Mouse (Mus musculus) c-Kit-positive CD71-negative TER-119-negative erythroid progenitor cells, embryonic 14.5 days (primary cell): ENCODE data around the gene Klhl2.

ENCODE experiments used
- DNase-seq: peaks from one replicate; pipeline ENCODE4 v3.0.0-alpha.2; 2013; ENCODE audit warnings: low read depth

The Klhl2 gene

DNA sequence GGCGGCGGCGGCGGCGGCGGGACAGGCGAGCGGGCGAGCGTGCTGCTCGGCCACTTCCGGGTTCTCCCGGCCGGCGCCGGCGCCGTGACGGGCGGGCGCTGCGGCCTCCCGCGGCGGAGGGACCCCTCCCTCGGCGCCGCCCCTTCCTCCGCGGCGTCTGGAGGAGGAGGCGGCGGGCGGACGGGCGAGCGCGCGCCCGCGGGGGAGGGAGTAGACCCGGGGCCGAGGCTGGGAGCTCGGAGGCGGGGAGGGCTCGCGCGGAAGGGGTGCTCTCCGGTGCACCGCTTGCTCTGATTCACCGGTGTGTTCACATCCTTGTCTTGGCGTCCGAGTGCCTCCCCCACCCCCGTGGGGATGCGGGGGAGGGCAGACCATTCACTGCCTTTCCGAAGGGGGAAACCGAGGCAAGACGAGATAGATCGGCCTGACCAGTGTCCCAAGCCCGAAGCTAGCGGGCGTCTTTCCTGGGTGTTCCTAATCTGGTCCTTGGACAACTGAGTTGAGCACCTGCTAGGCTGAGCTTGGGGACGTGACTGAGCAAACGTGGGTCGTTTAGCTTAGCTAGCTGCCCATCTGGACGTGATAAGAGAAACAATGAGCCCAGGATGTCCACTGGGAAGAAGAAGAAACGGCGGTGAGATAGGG is at the start of gene Klhl2:
Gene Klhl2 (minus strand): TSS at position 121 of the 645 bp plus-strand sequence.
- DNase-seq: peak; percentile 48

DNA sequence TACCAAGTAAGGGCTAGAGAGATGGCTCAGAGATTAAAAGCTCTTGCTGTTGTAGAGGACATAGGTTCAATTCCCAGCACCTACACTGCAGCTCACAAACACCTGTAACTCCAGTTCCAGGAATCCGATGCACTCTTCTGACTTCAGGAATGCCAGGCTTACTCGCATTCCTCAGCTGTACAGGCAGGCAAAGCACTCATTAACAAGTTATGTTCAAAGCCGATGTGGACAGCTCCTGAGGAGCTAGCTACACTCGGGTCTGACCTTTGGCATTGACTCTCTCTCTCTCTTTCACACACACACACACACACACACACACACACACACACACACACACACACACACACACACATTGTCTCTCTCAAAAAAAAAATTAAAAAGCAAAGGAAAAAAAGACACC is 48.9 kb upstream of the Klhl2 start:
- DNase-seq: no peak

DNA sequence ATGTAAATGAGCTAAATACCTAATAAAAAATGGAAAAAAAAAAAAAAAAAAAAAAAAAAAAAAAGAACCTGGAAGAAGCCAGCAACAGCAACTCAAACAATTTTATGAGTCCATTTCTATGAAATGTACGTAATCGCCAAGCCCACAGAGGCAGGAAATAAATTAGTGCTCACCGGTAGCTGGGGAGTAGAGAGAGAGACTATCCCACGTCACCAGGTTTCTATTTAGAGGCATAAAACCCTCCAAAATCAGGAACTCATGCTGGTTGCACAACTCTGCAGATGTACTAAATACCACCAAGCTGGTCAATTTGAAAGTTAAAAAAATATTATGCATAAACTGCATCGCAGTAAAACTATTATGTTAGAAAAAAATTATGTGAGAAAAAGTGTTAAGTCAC is 46.9 kb upstream of the Klhl2 start:
- no peak for DNase-seq

DNA sequence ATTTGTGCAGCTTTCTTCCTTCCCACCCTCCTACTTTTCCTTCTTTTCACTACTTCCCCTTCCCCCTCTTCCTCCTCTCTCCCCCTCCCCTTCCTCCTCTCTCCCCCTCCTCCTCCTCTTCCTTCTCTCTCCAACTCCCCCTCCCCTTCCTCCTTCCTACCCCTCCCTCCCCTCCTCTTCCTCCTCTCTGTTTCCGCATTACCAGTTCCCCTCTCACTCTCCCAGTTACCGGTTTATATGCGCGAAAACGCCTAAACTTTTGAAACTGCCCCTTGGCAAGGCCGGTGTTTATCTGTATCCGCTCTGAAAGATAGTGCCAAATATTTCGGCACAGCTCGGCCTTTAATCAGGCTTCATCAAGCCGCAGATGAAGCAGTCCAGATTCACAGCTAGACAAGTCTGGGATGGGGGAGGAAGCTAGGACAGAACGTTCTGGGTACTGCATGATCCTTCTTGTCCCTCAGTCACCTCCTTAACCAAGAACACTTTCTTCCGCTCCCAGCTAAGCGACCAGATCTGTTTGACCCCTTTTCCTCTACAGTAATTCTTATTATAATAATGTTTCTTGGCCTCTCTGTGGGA is 30.9 kb upstream of the Klhl2 start:
- no peak for DNase-seq

DNA sequence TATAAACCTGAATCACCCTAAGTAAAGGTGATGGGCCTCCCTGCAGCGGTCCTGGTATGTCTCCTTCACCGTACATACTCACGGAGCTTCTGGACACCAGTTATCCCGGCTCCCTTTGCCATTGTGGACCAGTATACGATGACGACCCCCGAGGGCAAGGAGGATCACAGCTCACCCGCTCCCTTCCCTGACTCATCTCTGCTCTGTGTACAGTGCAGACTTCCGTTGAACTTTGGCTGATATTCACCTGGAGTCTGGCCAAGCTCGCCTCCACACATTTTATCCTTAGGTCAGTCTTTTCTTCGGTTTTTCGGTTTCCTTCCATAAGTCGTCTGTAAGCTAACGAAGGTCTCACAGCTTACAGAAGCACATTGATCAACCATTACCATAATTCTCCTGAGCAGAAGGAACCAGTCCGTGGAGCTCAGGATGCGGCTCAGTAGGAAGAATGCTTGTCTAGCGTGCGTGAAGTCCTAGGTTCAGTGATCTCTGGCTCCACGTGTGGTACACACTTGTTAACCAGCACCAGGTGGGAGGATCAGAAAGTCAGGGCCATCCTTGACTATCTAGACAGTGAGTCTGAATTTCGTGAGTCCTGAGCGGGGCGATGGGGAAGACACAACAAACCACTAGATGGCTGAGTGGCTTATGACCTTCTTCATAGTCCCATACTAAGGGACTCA is 28.0 kb upstream of the Klhl2 start:
- DNase-seq: no peak

DNA sequence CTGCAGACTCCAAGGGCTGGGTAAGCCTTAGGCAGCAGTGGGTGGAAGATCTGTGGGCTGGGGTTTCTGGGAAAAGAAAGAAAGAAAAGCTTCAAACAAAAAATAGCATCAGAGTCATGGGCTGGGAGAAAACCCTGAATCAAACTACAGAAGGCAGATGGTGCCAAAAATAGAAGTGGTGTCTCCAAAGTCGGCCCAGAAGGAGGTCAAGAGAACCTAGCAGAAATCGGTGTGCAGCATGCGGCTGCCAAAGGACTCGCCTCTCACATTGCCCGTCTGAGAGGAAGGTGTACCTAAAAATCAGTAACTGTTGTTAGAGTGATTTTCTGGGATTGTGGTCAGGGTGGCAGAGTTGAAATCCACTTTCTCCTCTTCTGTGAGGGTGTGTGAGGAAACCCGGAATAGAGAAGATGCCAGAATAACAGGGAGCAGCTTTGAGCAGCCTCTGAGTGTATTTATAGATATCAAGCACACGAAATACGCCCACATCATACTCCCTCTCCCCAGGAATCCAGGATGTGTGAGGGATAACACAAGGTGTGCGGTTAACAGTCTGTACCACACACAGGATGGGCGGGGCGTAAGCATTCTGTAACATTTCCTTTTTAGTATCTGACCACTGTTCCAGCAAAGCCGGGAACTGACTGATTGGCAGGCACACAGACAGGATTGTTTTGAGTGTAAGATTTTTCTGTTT is 21.8 kb upstream of the Klhl2 start:
- no peak for DNase-seq

DNA sequence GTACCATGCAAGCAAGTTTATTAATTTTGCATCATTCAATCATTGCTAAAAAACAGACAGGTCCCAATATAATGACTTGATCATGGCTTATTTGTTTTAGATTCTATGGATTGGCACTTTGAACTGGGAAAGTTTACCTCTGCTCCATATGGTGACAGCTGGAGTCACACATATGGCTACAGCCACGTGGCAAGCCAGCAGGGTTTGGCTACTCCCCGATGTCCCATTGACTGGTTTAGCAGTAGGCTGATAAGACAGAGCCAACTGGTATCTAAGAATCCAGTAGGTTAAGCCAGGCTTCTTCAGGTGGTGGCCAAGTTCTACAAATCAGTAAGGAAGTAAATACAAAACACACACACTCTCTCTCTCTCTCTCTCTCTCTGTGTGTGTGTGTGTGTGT is 20.4 kb upstream of the Klhl2 start:
- DNase-seq: no peak

DNA sequence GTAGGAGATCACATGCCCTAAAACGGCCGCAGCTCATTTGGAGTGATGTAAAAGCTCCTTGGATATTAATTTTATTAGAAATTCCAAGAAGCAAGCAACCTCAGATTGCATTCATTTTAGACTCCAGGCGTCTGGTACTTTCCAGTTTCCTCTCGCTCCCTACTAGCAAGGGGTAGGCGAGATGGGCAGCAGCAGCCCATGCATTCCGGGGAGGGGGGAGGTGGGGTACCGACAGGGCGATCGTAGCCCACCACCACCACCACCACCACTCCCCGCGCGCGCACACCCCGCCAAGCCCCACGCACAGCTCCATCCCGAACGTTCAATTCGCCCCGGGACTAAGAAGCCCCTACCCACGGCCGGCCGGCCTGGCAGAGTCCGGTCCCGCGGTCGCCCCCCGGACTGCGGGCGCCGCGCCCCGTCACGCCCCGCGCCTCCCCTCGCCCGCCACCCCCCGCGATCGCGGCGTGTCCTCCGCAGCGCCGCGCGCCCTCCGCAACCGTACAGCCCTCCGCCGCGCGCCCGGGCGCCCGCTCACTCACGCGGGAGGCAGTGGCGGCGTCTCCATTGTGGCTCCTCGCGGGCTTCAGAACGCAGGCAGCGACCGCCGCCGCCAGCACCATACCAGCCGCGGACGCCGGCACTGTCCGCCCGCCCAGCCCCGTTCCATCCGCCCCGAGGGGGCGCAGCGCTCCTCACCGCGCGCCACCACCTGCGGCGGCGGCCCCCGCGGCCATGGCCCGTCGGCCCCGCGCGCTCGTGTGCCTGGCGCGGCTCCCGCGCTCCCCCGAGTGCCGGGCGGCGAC is 523 bp downstream of the Klhl2 start:
- no peak for DNase-seq

DNA sequence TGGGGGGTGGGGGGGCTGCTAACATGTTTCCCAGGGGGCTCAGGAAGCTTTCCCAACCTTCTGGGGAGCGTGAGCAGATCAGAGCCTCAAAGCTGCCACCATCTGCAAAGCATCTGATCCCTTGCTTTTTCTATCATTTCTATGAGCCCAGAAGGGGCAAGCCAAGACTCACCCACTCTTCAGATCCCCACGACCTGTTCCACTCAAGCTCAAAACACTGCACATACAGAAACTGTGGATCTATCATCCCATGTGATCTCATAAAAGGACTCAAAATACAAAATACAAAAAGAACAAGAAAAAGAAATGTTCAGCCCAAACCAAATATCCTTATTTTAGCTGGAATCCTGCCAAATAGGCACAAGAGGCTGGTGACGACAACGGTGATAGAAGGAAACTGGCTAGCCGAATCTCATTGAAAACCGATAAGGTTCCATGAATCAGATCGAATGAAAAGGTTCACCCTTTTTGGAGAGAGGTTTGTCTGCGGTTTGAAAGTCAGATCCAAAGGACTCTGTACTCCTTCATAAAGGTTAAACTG is 1.5 kb downstream of the Klhl2 start:
- no peak for DNase-seq

DNA sequence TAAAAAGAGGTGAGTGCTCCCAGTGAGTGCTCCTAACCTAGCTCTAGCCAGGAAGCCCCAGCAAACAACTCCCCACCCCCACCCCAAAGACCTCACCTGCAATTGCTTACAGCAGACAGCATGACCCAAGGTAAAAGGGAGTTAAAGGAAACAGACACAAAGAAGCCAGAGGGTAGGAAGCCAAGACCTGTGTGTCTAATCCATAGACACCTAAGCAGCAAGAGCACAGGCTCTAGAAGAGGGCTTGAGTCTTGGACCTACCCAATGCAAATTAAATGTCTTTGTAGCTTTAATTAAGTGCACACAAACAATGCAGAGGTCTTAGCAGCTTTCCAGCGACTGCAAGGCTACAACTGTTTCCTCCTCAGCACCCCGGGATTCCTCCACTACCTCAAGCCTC is 2.2 kb downstream of the Klhl2 start:
- no peak for DNase-seq

DNA sequence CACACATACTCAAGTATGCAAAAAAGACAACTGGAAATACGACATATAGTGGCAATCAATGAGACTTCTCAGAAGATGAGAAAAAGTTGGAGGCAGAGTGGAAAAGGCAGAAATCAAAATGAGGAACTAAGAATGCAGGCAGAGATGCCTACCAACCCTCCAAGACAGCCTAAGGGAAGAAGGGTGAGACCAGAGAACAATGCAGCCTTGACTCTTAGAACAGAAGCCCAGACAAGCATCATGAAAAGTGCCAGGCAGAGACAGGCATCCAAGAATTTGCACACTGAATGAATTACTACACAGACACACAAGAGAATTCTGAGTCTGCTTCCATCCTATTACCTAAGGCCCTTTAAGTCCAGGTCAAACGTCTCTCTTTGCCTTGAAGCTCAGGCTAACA is 2.6 kb downstream of the Klhl2 start:
- DNase-seq: no peak

DNA sequence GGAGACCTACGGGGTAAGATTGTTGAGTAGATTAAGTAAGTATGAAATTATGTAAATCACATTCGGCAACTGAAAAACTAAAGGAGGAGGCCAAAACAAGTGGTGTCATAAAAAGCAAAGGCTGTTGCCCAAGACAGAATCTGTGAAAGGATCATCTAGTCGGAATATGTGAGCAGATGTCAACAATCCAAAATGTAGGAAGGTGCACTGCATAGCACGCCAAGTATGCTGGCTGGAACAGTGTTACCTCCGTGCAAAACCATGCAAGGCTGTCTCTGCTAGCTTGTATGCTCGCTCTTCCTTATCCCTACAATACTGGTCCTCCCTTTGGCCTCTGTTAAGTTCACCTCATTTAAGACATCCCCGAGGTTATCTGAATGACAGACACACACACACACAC is 4.5 kb downstream of the Klhl2 start:
- DNase-seq: no peak

DNA sequence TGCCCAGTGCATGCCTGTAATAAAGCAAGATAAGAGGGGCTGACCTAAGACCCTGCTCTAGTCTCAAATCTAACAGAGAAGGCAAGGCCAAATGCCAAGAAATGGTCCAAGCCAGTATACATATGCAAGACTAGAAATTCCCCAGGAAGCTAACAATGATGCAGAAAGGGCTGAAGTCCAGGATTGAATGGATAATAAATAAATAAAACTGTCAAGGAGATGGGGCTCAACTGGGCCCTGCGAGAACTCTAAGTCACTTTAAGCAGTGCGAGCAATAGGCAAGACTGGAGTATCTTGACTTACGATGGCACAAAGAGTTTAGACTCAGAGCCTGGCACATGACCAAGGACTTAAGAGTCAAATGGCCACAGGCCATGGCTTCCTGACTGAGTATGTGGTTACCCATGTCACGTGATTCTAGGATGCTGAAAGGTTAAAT is 5.8 kb downstream of the Klhl2 start:
- no peak for DNase-seq

DNA sequence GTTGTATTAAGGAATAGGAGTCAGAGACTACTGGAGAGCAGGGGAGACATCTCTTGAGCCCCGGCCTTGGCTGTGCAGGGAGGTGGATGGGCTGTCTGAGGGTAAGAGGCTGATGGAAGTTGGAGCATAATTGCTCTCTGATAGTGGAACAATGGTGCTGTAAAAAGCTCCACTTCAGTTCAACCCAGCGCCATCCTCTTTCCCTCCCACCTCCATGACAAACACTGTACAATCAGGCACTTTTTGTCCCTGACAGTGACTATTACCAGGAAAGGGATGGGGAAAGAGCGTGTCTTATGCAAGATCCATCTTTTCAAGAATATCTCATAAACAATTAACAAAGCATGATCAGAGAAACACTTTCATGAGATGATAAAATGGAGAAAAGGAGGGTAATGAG is 6.6 kb downstream of the Klhl2 start:
- no peak for DNase-seq

DNA sequence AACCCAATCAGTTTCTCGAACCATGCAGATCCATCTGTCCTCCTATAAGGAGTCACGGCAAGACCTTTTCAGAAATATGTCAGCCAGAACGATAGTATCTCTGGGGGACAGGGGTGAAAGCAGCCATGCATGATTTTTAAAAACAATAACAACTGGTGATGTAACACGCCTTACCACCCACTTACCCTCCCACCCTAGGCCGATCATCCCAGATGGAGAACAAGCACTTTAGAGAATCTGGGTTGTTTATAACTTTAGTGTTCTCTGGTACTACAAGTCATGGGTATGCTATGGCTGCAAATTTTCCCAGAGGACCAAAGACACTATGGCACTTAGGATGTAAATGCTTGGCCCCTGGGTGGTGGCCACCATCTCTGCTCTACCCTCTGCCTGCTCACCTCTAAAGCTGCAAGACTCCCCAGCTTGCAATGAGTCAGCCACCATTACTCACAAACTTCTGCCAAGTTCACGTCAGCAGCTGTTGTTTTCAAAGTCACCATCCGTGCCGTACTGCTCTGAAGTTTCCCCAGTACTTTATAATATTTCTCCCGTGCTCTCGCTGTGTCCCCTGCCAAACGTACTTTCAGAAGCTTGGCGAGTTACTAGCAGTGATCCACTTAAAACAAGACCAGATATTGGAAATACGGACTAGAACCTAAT is 7.9 kb downstream of the Klhl2 start:
- DNase-seq: no peak

DNA sequence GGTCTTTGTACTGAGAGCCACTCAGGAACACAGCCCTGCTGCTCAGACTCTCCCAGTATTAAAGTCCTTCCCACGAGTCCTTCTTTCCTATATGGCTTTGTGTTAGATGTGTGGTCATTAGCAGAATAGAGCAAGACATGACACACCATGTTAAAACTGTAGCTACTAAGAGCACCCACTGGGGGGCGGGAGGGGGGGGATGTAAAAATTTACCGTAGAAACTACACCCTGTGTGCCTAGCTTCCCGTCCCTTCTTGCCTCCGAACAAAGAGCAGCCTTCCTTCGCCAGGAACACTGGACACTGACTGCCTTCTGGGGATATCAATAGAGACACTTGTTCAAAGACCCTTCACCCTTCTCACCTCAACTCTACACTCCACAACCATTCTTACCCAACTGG is 10.2 kb downstream of the Klhl2 start:
- no peak for DNase-seq

DNA sequence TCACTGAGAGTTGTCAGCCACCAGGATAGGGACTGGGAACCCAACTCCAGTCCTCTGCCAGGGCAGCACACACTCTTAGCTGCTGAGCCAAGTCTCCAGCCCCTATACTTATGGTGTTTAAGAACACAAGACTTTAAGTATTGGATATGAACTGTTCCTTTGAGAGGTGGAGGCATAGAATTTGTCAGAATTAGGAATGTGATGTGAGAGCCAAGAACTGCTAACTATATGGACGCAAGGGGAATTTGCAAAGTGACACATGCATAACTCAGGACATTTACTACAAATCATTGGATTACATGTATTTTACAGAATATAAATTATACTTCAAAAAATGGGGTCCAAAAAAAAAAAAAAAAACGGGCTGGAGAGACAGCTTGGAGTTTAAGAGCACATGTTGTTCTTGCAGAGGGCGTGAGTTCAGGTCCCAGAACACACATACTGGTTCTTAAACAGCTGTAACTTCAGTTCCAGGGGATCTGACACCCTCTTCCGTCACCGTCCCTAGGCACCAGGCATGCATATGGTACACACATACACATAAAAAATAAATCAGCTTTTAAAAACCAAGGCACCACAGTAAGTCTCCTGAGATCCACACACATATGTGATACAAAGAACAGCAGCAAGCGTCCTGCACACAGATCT is 14.2 kb downstream of the Klhl2 start:
- DNase-seq: no peak

DNA sequence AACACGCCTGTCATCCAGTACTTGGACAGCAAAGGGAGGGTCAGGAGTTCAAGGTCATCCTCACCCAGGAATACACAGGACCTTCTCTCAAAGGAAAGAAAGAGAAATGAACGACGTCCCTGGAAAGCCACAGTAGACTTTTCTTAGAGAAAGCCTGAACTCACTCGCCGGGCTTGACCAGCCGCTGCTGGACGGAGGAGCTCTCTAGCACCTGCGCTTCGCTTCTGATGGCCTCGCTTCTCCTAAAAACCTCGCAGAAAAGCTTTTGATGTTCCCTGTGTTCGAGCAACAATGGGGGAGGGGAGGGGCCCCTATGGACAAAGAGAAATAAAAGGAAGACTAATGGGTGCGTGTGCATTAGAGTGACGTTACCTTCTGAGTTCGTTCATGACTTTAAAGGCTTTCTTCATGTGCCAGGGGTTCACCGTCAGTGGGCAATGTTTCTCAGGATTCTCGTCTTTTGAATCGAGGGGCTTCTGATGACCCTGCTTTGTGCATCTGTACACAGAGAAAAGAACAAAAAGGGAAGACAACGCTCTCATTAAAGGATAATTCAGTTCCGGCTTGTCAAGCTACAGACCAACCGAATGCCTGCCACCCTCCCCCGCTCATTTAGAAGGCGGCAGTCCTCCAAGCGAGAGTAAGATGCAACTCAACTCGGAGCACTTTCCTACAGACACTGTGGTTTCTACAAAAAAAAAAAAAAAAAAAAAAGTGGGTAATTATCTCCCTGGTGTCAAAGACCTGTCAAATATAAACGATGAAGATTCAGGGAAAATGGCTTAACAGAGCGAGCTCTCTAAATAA is 15.5 kb downstream of the Klhl2 start:
- DNase-seq: no peak

DNA sequence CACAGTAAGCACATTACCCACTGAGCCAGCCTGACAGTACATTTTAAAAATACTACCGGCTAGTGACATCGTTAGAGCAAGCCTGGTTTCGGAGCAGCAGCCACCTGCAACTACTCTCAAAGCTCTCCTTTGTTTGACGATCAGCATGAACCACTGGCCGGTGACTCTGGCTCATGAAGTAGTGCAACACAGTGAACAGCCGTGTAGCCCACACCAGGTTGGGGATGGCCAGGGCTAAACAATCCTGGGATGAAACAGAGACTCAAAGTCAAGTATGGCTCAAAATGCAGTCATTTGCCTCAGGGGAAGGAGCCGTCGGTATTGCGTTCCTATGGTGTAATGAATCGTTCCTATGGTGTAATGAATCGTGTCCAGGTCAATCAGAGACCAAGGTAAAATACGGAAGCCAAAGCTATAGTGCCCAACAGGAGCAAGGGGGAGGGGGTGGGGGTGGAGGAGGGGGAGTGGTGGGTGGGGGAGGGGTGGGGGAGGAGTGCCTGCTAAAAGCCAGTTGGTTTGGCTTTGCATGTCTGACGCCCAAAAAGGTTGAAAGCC is 17.2 kb downstream of the Klhl2 start:
- no peak for DNase-seq

DNA sequence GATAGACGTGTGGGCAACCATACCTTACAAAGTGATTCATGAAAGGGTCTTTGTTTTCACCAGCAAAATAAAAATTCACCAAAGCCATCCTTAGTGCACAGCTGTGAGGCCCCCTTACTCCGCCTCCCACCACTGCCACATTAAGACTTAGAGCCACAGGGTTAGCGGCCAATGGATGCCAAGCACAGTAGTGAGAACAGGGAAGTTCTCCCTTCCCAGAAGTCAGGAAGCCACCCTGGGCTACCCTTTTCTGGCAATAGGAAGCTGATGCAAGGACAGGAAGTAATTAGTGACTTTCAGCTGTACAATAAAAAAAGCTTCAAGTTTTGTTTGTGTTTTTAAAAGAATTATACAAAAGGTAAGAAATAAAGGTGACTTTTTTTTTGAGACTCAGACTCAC is 18.2 kb downstream of the Klhl2 start:
- DNase-seq: no peak
